Mouse (Mus musculus): ENCODE measurements around the gene Slc25a3. TPM values are rescaled to one million over a fixed set of nuclear protein-coding genes. Genes with fewer than 3 reads are reported as not detected.

The Slc25a3 gene
- total and polyA plus RNA-seq, 3 experiments, result 368 to 868 (median 497) TPM

DNA sequence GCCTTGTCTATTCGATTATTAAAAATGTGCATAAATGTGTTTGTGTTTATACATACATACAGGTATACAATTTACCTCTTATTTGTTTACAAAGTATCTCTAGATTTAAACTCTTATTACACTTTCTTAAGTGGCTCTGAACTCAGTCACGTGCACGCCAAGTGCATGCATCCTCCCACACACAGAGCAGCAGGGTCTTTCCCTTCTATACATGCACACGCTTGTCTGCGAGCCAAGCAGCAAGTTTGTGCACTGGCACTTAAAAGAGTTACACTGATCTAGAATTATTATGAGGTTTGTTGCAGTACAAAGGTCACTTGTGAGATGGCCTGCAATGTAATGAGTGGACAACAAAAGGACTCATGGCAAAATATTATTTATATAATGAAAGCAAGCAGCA lies 37.1 kb upstream of the Slc25a3 start:
- Histone ChIP-seq H3K9ac (ENCODE audit: control insufficient read depth, low read depth, low read length, poor library complexity, severe bottlenecking) (no peak overlapping the region), H3K36me3 (ENCODE audit: control insufficient read depth in 1 of 2, insufficient read depth in 2 of 2, low read length in 2 of 2) (peaks cover 55 to 76% of the 10 kb centered on the region in 2 experiments), H3K79me2 (ENCODE audit: control insufficient read depth, insufficient read depth, low read length, poor library complexity) (peaks cover 24% of the 10 kb centered on the region), H3K4me3 (ENCODE audit: control insufficient read depth in 1 of 2, insufficient read depth in 1 of 2, low read depth in 2 of 2, low read length in 2 of 2) (no peak overlapping the region), H3K27ac (ENCODE audit: control insufficient read depth, low read depth, low read length) (peak overlapping the region; percentile 98; the same call in 1 of the 2 replicates), H3K27me3 (ENCODE audit: control insufficient read depth in 1 of 2, insufficient read depth in 2 of 2, low read length in 2 of 2) (no peaks in the 10 kb centered on the region), H3K4me1 (ENCODE audit: control insufficient read depth in 1 of 2, insufficient read depth in 2 of 2, low read length in 2 of 2) (peaks cover 32 to 40% of the 10 kb centered on the region in 2 experiments), H3K9me3 (replicated peaks; ENCODE audit: insufficient read depth, low read length) (no peaks in the 10 kb centered on the region)
- DNase-seq (ENCODE audit: low read depth, low spot score), result no peak
- TF ChIP-seq RAD21 (IDR thresholded peaks at IDR 0.05; ENCODE audit: low read depth, low read length) (no peak), ZMIZ1 (IDR thresholded peaks at IDR 0.05; ENCODE audit: low read depth, low read length) (no peak), MAZ (IDR thresholded peaks at IDR 0.05; ENCODE audit: low read depth, low read length) (no peak), NRF1 (IDR thresholded peaks at IDR 0.05; ENCODE audit: insufficient read depth, low read depth, low read length, poor library complexity, severe bottlenecking) (no peak), GABPA (IDR thresholded peaks at IDR 0.05; ENCODE audit: low read depth, low read length) (no peak), MEF2A (IDR thresholded peaks at IDR 0.05; ENCODE audit: extremely low read depth, insufficient replicate concordance, low read depth, low read length, poor library complexity, severe bottlenecking) (no peak), NELFE (IDR thresholded peaks at IDR 0.05; ENCODE audit: low read depth, low read length) (no peak), POLR2AphosphoS5 (IDR thresholded peaks at IDR 0.05; ENCODE audit: borderline replicate concordance, low read depth, low read length) (no peak), ETS1 (IDR thresholded peaks at IDR 0.05; ENCODE audit: low read depth, low read length) (no peak), SIN3A (IDR thresholded peaks at IDR 0.05; ENCODE audit: low read length) (no peak), MXI1 (IDR thresholded peaks at IDR 0.05; ENCODE audit: low read depth, low read length) (no peak), KAT2A (conservative IDR thresholded peaks at IDR 0.05; ENCODE audit: low read depth, low read length) (no peak), BHLHE40 (IDR thresholded peaks at IDR 0.05; ENCODE audit: borderline replicate concordance, low read depth, low read length) (no peak), CTCF (IDR thresholded peaks at IDR 0.05 in 2 of 3, conservative IDR thresholded peaks at IDR 0.05 in 1 of 3; ENCODE audit: control insufficient read depth in 1 of 3, insufficient read depth in 1 of 3, low read depth in 2 of 3, low read length in 3 of 3, poor library complexity in 1 of 3, severe bottlenecking in 1 of 3) (no peak)

DNA sequence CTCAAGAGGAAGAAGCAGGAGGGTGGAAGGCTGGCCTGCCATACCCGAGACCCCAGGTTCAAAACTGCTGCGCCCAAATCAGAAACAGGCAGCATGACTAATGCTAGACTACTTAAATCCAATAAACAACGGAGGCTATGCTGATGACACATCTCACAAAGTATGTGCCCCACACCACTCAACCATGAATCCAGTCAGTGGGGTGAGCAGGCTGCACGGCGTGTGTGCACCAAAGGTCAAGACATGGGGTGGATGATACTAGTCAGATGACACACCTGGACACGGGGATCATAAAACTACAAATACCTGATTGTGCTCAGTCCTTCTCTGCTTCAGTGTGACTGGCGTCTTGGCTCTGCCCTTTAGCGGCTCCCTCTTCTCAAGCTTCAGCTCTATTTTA lies 34.6 kb upstream of the Slc25a3 start:
- H3K4me1 ChIP-seq (ENCODE audit: control insufficient read depth in 1 of 2, insufficient read depth in 2 of 2, low read length in 2 of 2), result peaks cover 18 to 19% of the 10 kb centered on the region in 2 experiments
- no peak for DNase-seq (ENCODE audit: low read depth, low spot score)
- TF ChIP-seq MAZ (IDR thresholded peaks at IDR 0.05; ENCODE audit: low read depth, low read length) (no peak), USF1 (IDR thresholded peaks at IDR 0.05; ENCODE audit: low read depth, low read length) (no peak), ZMIZ1 (IDR thresholded peaks at IDR 0.05; ENCODE audit: low read depth, low read length) (no peak), POLR2AphosphoS2 (IDR thresholded peaks at IDR 0.05; ENCODE audit: low read length) (0 out of 2 replicates have a peak, but pooled peaks have one; percentile 19), HCFC1 (IDR thresholded peaks at IDR 0.05; ENCODE audit: low read depth, low read length) (no peak), MXI1 (IDR thresholded peaks at IDR 0.05; ENCODE audit: low read depth, low read length) (no peak), POLR2A (IDR thresholded peaks at IDR 0.05; ENCODE audit: control insufficient read depth in 1 of 2, insufficient read depth in 1 of 2, low read depth in 1 of 2, low read length in 2 of 2, poor library complexity in 1 of 2) (no peak; a peak in 1 of 4 replicates), ZC3H11A (IDR thresholded peaks at IDR 0.05; ENCODE audit: low read depth, low read length) (no peak), TBP (IDR thresholded peaks at IDR 0.05; ENCODE audit: low read depth, low read length) (no peak), POLR2AphosphoS5 (IDR thresholded peaks at IDR 0.05; ENCODE audit: borderline replicate concordance, low read depth, low read length) (peak; percentile 19; the same call in 1 of the 2 replicates), ZKSCAN1 (IDR thresholded peaks at IDR 0.05; ENCODE audit: low read depth, low read length) (no peak)
- H3K27ac ChIP-seq (ENCODE audit: control insufficient read depth, low read depth, low read length), result no peak overlapping the region
- H3K36me3 ChIP-seq (ENCODE audit: control insufficient read depth in 1 of 2, insufficient read depth in 2 of 2, low read length in 2 of 2), result peaks cover 33 to 72% of the 10 kb centered on the region in 2 experiments
- no peaks in the 10 kb centered on the region for H3K27me3 ChIP-seq (ENCODE audit: control insufficient read depth in 1 of 2, insufficient read depth in 2 of 2, low read length in 2 of 2)
- no peak overlapping the region for H3K4me3 ChIP-seq (ENCODE audit: control insufficient read depth in 1 of 2, insufficient read depth in 1 of 2, low read depth in 2 of 2, low read length in 2 of 2)
- no peak overlapping the region for H3K9ac ChIP-seq (ENCODE audit: control insufficient read depth, low read depth, low read length, poor library complexity, severe bottlenecking)
- H3K9me3 ChIP-seq (replicated peaks; ENCODE audit: insufficient read depth, low read length), result no peaks in the 10 kb centered on the region
- peaks cover 21% of the 10 kb centered on the region for H3K79me2 ChIP-seq (ENCODE audit: control insufficient read depth, insufficient read depth, low read length, poor library complexity)

All from MEL (cell line).